Mouse (Mus musculus): ENCODE data around the gene Cerkl. TPM values are rescaled to one million over a fixed set of nuclear protein-coding genes. Genes with fewer than 3 reads are reported as not detected.

Gene Cerkl
- polyA plus RNA-seq, 1 experiment from 2014 or later: 1.7 TPM

DNA sequence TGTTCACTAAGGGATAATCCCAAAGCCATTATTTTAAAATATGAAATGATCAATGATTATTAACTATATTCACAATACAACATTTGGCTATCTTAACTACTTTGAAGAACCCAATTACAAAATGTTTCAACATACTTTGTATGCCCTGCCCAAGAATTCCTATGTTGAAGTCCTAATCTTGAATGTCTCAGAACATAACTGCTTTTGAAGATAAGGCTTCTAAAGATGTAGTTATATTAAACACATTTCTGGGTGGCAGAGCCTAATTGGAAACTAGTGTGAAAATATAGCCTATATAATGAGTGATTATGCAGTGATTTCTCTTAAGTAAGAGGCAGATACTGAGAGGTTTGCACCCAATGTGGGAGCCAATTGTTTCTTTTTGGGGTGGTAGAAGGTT lies 121.9 kb downstream of the Cerkl start:
- ATAC-seq (replicated peaks): no peak
- Histone ChIP-seq H3K36me3 (no peaks in the 10 kb centered on the region), H3K4me1 (no peaks in the 10 kb centered on the region), H3K4me3 (no peak overlapping the region), H3K9ac (replicated peaks) (no peak overlapping the region), H3K9me3 (no peaks in the 10 kb centered on the region), H3K27me3 (no peaks in the 10 kb centered on the region), H3K4me2 (replicated peaks) (no peak overlapping the region), H3K27ac (replicated peaks) (no peak overlapping the region)

DNA sequence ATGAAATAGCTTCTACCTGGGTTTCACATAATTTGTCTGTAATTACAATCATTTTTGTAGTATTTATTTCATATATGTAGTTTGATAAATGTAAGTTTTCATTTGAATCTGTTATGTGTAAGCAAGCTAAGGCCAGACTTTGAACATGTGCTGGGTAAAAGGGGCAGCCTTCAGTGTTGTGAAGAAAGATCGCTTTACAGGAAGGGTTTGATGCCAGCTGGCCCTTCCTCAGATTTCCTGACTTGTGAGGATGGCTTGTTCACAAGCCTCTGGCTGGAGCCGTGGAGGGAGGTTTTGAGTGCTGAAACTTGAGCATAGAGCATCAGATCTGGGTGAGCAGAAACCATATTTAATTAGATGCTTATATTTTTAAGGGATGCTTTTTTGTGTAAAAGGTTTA lies 128.5 kb downstream of the Cerkl start:
- Histone ChIP-seq H3K4me2 (replicated peaks) (no peak overlapping the region), H3K4me3 (no peak overlapping the region), H3K9me3 (no peaks in the 10 kb centered on the region), H3K27ac (replicated peaks) (no peak overlapping the region), H3K36me3 (no peaks in the 10 kb centered on the region), H3K27me3 (no peaks in the 10 kb centered on the region), H3K9ac (replicated peaks) (no peak overlapping the region), H3K4me1 (no peaks in the 10 kb centered on the region)
- WGBS: 57% methylated on average over 2 of the region's 2 CpGs
- no peak for ATAC-seq (replicated peaks)

DNA sequence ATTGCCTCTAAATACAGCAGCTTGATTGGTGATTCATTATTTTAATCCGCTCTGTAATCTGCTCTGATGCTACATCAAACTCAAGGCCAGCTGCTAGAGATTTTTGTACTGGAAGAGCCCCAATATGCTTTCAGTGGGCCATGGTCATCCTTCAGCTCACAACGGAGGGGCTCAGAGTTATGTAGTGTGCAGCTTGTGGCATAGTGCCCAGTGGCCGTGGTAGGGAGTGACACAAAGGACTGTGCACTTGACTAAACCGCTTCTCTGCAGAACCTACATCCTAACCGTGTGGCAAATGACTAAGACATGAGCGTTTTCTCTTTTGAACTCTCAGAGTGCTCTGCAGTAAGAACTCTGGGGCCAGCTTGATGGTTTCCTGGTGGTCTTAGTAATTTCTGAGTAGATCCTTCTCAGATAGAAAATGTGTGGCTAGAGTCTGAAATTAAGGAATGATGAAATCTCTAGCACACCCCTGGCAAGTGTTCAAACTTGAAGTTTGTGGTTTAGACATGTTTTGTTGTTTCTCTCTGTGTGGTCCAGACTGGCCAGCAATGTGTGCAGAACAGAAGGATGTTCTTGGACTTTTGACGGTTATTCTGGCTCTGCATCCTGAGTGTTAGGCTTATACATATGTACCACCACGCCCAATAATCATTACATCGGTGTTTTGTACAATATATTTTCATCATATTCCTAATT lies 140.3 kb downstream of the Cerkl start:
- no peaks in the 10 kb centered on the region for H3K36me3 ChIP-seq
- no peak overlapping the region for H3K27ac ChIP-seq (replicated peaks)
- no peaks in the 10 kb centered on the region for H3K9me3 ChIP-seq
- 72% methylated on average over 9 of the region's 9 CpGs for WGBS
- no peak overlapping the region for H3K9ac ChIP-seq (replicated peaks)
- no peaks in the 10 kb centered on the region for H3K27me3 ChIP-seq
- peak; percentile 63; the same call in 1 of the 2 replicates for ATAC-seq (replicated peaks)
- H3K4me3 ChIP-seq: no peak overlapping the region
- H3K4me2 ChIP-seq (replicated peaks): no peak overlapping the region
- peaks cover 8% of the 10 kb centered on the region for H3K4me1 ChIP-seq

DNA sequence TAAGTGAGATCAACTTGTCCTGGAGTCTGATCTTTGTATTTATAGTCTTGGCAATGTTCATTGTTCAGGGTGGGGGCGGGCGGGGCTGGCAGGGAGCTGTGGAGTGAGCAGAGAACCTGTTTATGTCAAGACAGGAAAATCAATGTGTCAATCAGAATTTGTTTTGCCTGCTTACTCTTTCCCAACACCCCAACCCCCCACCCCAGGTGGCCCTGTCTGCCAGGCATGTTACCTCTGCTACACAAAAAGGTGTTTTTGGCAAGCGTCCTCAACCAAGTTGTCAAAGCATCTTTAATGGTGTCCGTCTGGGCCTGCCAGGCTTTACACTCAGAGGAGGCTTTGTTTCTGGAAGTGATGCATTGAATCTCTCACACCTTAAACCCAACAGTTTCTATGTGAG lies 141.5 kb downstream of the Cerkl start:
- peaks cover 9% of the 10 kb centered on the region for H3K4me1 ChIP-seq
- no peaks in the 10 kb centered on the region for H3K36me3 ChIP-seq
- H3K9ac ChIP-seq (replicated peaks): no peak overlapping the region
- H3K9me3 ChIP-seq: no peaks in the 10 kb centered on the region
- 54% methylated on average over 4 of the region's 4 CpGs for WGBS
- H3K27me3 ChIP-seq: no peaks in the 10 kb centered on the region
- H3K27ac ChIP-seq (replicated peaks): no peak overlapping the region
- no peak overlapping the region for H3K4me3 ChIP-seq
- ATAC-seq (replicated peaks): 0 out of 2 replicates have a peak, but pooled peaks have one; percentile 46
- no peak overlapping the region for H3K4me2 ChIP-seq (replicated peaks)

DNA sequence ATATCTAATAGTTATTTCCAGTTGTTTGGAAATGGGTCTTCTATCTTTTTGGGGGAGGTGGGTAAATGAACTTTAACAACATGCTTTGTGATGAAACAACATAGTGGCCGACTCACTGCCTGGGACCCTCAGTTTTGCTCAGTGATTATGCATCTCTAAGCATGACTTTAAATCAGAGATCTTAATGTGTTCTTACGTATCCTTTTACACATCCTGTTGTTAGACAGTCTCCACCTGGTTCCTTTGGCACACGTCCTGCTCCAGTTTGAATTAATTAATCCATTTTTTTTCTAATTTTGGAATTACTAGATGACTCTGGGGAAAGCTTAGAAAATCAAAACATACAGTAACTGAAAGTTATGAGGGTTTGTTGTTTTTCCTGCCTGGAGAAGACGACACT lies 144.1 kb downstream of the Cerkl start:
- no peak overlapping the region for H3K4me3 ChIP-seq
- peaks cover 20% of the 10 kb centered on the region for H3K4me1 ChIP-seq
- no peaks in the 10 kb centered on the region for H3K27me3 ChIP-seq
- H3K4me2 ChIP-seq (replicated peaks): no peak overlapping the region
- no peaks in the 10 kb centered on the region for H3K36me3 ChIP-seq
- no peaks in the 10 kb centered on the region for H3K9me3 ChIP-seq
- 58% methylated on average over 4 of the region's 4 CpGs for WGBS
- ATAC-seq (replicated peaks): no peak
- H3K9ac ChIP-seq (replicated peaks): no peak overlapping the region
- H3K27ac ChIP-seq (replicated peaks): no peak overlapping the region

DNA sequence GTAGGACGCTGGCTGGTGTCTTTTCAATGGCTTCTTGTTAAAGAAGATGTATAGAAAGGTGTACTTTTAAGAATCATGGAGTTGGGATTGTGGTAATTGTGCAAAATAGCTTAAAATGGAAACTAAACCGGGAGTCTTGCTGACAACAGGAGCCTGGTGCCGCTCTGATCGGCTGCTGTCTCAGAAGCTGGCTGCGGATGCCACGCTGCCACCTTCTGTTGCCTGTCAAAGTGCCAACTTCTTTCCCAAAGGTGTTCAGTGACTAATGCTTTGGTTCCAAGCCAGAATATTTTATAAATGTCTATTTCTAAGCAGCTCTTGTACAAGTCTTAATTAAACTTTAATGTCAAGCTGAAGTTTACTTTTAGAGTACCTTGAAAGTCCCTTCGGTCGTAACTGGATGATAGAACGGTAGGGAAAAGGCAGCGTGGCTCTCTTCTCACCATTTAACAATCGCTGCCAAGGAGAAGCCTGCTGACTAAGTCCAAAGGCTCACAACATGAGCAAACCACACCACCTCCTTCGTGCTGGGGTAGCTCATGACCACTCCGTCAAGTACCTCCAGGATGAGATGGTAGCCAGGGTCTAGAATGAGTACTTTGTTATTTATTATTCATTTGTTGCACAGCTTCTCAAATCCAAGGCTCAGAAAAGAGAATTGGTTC lies 147.0 kb downstream of the Cerkl start:
- Histone ChIP-seq H3K27me3 (no peaks in the 10 kb centered on the region), H3K4me1 (peaks cover 18% of the 10 kb centered on the region), H3K4me3 (no peak overlapping the region), H3K27ac (replicated peaks) (peak overlapping the region; percentile 53), H3K36me3 (no peaks in the 10 kb centered on the region), H3K9ac (replicated peaks) (no peak overlapping the region), H3K4me2 (replicated peaks) (peak overlapping the region; percentile 11), H3K9me3 (no peaks in the 10 kb centered on the region)
- 64% methylated on average over 13 of the region's 13 CpGs for WGBS
- peak; percentile 57; the same call in 1 of the 2 replicates for ATAC-seq (replicated peaks)

DNA sequence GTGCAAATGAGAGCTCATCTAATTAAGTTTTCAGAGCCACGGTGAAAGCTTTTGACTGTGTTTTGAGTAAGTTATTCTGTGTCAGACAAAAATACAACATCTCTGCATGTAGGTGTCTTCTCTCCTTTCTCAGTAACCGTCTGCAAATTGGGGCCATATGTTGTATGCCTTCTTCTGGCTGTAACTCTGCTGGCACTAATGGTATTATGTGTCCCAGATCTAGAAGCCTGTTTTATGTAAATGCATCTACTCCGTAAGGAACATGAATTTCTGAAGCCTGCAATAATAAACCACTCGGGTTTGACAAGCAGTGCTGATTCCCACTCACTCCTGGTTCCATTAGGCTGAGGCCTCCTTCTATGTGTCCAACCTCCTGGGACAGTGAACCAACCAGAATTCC lies 149.0 kb downstream of the Cerkl start:
- WGBS: 51% methylated on average over 4 of the region's 4 CpGs
- Histone ChIP-seq H3K36me3 (no peaks in the 10 kb centered on the region), H3K9ac (replicated peaks) (no peak overlapping the region), H3K4me1 (peaks cover 14% of the 10 kb centered on the region), H3K27ac (replicated peaks) (no peak overlapping the region), H3K9me3 (no peaks in the 10 kb centered on the region), H3K27me3 (no peaks in the 10 kb centered on the region), H3K4me2 (replicated peaks) (no peak overlapping the region), H3K4me3 (no peak overlapping the region)
- ATAC-seq (replicated peaks): peak; percentile 66; the same call in 1 of the 2 replicates

DNA sequence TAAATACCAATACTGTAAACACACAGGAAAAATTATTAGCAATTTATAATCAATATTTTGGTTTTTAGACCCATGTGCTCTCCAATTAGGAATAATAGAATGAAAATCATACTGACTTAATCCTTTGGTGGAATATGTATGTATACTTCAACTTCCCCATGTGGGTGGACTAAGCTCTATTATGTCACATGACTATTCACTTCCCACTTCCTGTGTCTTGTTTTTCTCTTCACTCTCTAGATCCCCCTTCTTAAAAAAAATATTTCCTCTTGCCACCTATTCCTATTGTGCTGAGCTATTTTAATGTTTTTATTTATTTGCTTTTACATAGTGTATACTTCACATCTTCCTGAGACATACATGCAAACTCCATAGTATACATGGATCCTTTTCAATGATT lies 154.2 kb downstream of the Cerkl start:
- no peak overlapping the region for H3K9ac ChIP-seq (replicated peaks)
- no peak overlapping the region for H3K4me3 ChIP-seq
- ATAC-seq (replicated peaks): no peak
- H3K27ac ChIP-seq (replicated peaks): no peak overlapping the region
- H3K36me3 ChIP-seq: no peaks in the 10 kb centered on the region
- no peak overlapping the region for H3K4me2 ChIP-seq (replicated peaks)
- H3K9me3 ChIP-seq: no peaks in the 10 kb centered on the region
- H3K4me1 ChIP-seq: no peaks in the 10 kb centered on the region
- H3K27me3 ChIP-seq: no peaks in the 10 kb centered on the region

DNA sequence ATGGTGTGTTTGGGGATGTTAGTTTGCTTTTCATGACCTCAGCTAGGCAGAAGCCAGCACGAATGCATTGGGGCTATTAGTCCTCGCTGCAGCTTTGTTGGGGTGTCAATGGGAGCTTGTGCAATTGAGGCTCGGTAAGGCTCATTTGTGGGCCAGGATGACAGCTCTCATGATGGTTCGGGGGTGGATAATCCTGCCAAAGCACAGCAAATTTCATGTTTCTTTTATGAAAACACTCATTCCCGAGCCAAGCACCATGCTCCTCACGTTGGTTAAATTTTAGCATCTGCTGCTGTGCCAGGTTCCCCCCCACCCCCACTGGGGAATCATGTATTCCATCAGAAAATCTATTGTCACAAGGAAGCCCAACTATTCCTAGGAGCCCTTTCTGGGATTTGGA lies 164.2 kb downstream of the Cerkl start:
- Histone ChIP-seq H3K36me3 (no peaks in the 10 kb centered on the region), H3K9me3 (no peaks in the 10 kb centered on the region), H3K9ac (replicated peaks) (no peak overlapping the region), H3K4me3 (no peak overlapping the region), H3K27me3 (no peaks in the 10 kb centered on the region), H3K4me2 (replicated peaks) (no peak overlapping the region), H3K27ac (replicated peaks) (no peak overlapping the region), H3K4me1 (peaks cover 7% of the 10 kb centered on the region; the same call in 1 of the 2 replicates)
- 51% methylated on average over 6 of the region's 6 CpGs for WGBS
- ATAC-seq (replicated peaks): no peak

DNA sequence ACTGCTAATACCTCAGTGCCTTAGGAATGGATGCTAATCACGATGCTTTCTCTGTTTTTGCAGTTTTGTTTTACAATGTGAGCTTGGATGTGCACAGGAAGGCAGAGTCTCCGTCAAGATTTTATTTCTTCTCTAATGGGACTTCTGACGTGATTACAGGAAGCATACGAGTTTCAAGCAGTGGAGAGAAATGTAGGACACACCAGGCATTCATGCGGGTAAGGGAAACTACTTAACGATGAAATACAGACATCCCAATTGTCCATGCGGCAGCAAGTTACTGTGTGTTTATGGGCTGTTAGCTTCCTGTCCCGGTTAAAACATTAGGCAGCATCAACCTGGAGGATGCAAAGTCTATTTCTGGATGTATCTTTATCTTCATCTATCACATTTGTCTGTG lies 164.7 kb downstream of the Cerkl start:
- Histone ChIP-seq H3K36me3 (no peaks in the 10 kb centered on the region), H3K4me1 (peaks cover 7% of the 10 kb centered on the region; the same call in 1 of the 2 replicates), H3K9ac (replicated peaks) (no peak overlapping the region), H3K27ac (replicated peaks) (no peak overlapping the region), H3K27me3 (no peaks in the 10 kb centered on the region), H3K4me3 (no peak overlapping the region), H3K9me3 (no peaks in the 10 kb centered on the region), H3K4me2 (replicated peaks) (no peak overlapping the region)
- no peak for ATAC-seq (replicated peaks)
- 59% methylated on average over 8 of the region's 8 CpGs for WGBS

DNA sequence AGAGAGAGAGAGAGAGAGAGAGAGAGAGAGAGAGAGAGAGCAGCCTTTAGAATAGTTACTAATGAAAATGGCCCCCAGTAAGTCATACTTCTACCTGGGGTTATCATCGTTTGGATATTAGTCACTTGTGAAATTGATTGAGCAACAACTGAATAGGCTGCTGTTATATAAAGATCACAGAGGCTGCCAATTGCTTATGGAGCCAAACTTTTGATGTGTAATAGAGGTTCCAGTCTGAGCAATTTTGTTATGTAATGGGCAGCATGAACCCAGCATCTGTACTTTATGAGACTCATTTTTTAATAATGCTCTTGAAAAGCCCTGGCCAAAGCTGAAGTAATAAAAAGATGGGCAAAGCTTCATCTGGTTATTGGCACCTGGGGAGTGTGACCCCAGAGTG lies 166.4 kb downstream of the Cerkl start:
- H3K36me3 ChIP-seq: no peaks in the 10 kb centered on the region
- no peaks in the 10 kb centered on the region for H3K9me3 ChIP-seq
- peaks cover 7% of the 10 kb centered on the region; the same call in 1 of the 2 replicates for H3K4me1 ChIP-seq
- no peak for ATAC-seq (replicated peaks)
- H3K4me3 ChIP-seq: no peak overlapping the region
- H3K9ac ChIP-seq (replicated peaks): no peak overlapping the region
- no peak overlapping the region for H3K4me2 ChIP-seq (replicated peaks)
- WGBS: 76% methylated on average over 1 of the region's 1 CpGs
- no peaks in the 10 kb centered on the region for H3K27me3 ChIP-seq
- no peak overlapping the region for H3K27ac ChIP-seq (replicated peaks)

DNA sequence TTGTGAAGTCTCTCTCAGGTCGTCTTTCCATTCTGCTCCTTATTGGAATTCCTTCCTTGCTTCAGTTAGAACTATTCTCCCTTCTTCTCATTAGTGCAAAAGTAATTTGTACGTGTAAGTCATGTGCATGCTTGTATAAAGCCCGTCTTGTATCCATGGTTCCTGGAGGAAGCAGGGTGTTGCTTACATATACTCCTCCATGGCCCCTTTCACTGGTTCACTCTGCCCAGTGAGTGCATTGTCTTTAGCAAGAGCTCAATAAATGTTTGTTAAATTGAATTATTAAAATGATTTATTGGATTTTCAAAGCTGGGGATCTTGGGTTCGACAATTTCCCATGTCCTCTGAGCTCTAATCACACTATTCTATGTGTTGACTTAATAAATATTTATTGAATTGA lies 172.4 kb downstream of the Cerkl start:
- no peaks in the 10 kb centered on the region for H3K4me1 ChIP-seq
- H3K36me3 ChIP-seq: no peaks in the 10 kb centered on the region
- no peak for ATAC-seq (replicated peaks)
- 76% methylated on average over 4 of the region's 4 CpGs for WGBS
- no peaks in the 10 kb centered on the region for H3K27me3 ChIP-seq
- no peak overlapping the region for H3K27ac ChIP-seq (replicated peaks)
- H3K9me3 ChIP-seq: no peaks in the 10 kb centered on the region
- H3K4me2 ChIP-seq (replicated peaks): no peak overlapping the region
- no peak overlapping the region for H3K4me3 ChIP-seq
- H3K9ac ChIP-seq (replicated peaks): no peak overlapping the region

Measured in forebrain, embryonic 15.5 days (tissue).